Mouse (Mus musculus) lung, adult 2 months (tissue): ENCODE results near the gene Irf3.

Experiments
- CTCF ChIP-seq: fragments of 200-500 bp; IDR thresholded peaks from 2 replicates; pipeline ENCODE4 v1.5.1; 2011; ENCODE audit warnings: mild to moderate bottlenecking, low read length, control low read depth; ENCODE audit not compliant: insufficient read depth
- POLR2A ChIP-seq: fragments of 200-500 bp; IDR thresholded peaks from 2 replicates; pipeline ENCODE4 v1.6.1; 2011; ENCODE audit warnings: low read depth, mild to moderate bottlenecking, control low read depth, low read length, borderline replicate concordance; ENCODE audit errors: extremely low read depth

DNA sequence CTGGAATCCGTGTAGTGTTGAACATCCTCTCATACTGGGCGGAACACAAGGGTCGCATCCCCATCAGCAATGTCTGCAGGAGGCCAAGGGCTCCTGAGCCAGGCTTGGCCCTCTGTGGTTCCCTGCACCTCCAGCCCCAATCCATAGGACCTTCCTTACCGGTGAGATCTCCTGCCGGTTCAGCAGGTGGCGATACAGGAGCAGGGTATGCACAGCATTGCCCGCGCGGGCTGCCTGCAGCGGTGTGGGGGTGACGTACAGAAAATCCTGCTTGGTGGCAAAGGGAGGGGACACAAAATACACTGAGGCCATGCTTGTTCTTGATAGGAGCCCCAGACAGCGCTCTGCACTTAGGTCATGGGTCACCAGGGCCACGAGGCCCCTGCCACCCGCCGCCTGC lies 30.8 kb upstream of the Irf3 start:
- TF ChIP-seq CTCF (no peak), POLR2A (no peak)
